Mouse (Mus musculus) brain, embryonic 14.5 days (tissue): ENCODE measurements around the gene Fads2.

ENCODE experiments used
- CTCF ChIP-seq: fragments of 200-500 bp; IDR thresholded peaks from 2 replicates; pipeline ENCODE4 v1.5.1; 2012; ENCODE audit warnings: inconsistent platforms, mild to moderate bottlenecking, moderate library complexity, borderline replicate concordance; ENCODE audit not compliant: insufficient read depth, insufficient read length; ENCODE audit errors: extremely low read depth
- POLR2A ChIP-seq: fragments of 200-500 bp; IDR thresholded peaks from 2 replicates; pipeline ENCODE4 v1.6.1; 2012; ENCODE audit warnings: mild to moderate bottlenecking, inconsistent platforms, borderline replicate concordance; ENCODE audit not compliant: poor library complexity, insufficient read depth, insufficient read length, severe bottlenecking; ENCODE audit errors: extremely low read depth

DNA sequence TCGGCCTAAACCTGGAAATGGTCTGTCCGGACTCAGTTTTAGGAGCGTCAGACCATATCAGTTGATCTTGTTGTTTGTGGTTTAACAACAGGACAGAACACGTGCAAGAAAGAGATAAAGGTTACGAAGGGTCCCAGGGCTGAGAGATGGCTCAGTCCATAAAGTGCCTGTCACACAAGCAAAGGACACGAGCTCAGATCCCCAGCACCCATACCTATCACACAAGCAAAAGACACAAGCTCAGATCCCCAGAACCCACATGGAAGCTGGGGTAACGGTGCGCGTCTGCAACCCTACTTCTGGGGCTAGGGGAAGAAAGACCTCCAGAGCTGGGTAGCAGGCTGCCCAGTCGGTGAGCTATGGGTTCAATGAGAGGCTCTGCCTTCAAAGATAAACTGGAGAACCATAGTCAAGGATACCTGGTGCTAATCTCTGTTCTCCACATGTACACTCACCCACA, 3.5 kb upstream of the Fads2 start:
- TF ChIP-seq CTCF (no peak), POLR2A (no peak)
